Mouse (Mus musculus): Measurements from ENCODE around the gene Hint2.

GRCm38 (mm10) chr4:43604751-43605685 is 51.2 kb downstream of the Hint2 start:
- TF ChIP-seq CEBPB (IDR thresholded peaks at IDR 0.05; ENCODE audit: low read depth): peak; percentile 22
- no peak for TF ChIP-seq CTCF (IDR thresholded peaks at IDR 0.05; ENCODE audit: control insufficient read depth, insufficient read depth, insufficient read length)
- no peak for TF ChIP-seq MAX (IDR thresholded peaks at IDR 0.05)
- TF ChIP-seq USF1 (IDR thresholded peaks at IDR 0.05; ENCODE audit: low read depth): no peak
- TF ChIP-seq MYOG (IDR thresholded peaks at IDR 0.05; ENCODE audit: control insufficient read depth, extremely low read depth, insufficient read length): no peak
- TF ChIP-seq FOSL1 (IDR thresholded peaks at IDR 0.05; ENCODE audit: insufficient read depth, low read length, poor library complexity, severe bottlenecking): no peak
- no peak for TF ChIP-seq MYOD1 (IDR thresholded peaks at IDR 0.05; ENCODE audit: control insufficient read depth, insufficient read length, low read depth)
